ENCODE assay signal across 10 mouse cellular contexts in the genomic region with DNA sequence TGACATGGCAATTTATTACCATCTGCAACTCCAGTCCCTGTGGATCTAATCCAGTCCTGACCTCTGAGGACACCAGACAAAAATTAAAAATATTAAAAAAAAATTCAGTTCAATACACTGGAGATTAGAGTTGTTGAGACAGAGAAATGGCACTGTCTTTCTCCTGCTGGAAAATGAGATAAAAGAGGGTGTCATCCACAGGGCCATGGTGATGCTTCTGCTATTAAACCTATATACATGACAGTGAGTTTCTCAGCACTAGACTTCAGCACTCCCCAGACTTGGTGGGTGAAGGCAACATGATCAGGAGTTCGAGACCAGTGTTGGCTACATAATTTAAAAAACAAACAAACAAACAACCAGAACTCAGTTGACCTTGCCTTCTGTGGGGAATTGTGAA.
"Had no signal": no experiment of that assay in that cellular context is flagged by ENCODE, and none has a peak within 500 bp of the region (broad histone marks: within the 10 kb centered on the region; RNA-seq: fewer than 3 reads in every experiment).

No protein-coding gene starts in this region.

- H3K27ac ChIP-seq: limb, embryonic 12.5 days; lung, embryonic 15.5 days; macrophage; midbrain, embryonic 13.5 days; neural tube, embryonic 12.5 days; stomach, embryonic 15.5 days had no signal

- H3K9ac ChIP-seq: limb, embryonic 12.5 days; lung, embryonic 15.5 days; midbrain, embryonic 13.5 days; neural tube, embryonic 12.5 days; stomach, embryonic 15.5 days had no signal

- H3K36me3 ChIP-seq: lung, embryonic 15.5 days; midbrain, embryonic 13.5 days; neural tube, embryonic 12.5 days; stomach, embryonic 15.5 days had no signal

- DNase-seq: lung, postnatal 14 days; thymus, adult 2 months; thymus, postnatal 36 days had no signal

- H3K4me1 ChIP-seq: lung, embryonic 15.5 days; neural tube, embryonic 12.5 days; stomach, embryonic 15.5 days had no signal

- H3K27me3 ChIP-seq: limb, embryonic 12.5 days; lung, embryonic 15.5 days; midbrain, embryonic 13.5 days; neural tube, embryonic 12.5 days; stomach, embryonic 15.5 days had no signal

- H3K4me3 ChIP-seq: limb, embryonic 12.5 days; lung, embryonic 15.5 days; midbrain, embryonic 13.5 days; neural tube, embryonic 12.5 days; stomach, embryonic 15.5 days had no signal

- H3K9me3 ChIP-seq: limb, embryonic 12.5 days; lung, embryonic 15.5 days; midbrain, embryonic 13.5 days; neural tube, embryonic 12.5 days; stomach, embryonic 15.5 days had no signal

- ATAC-seq: intestine, postnatal 0 days; midbrain, embryonic 13.5 days had no signal

- H3K4me2 ChIP-seq: limb, embryonic 12.5 days; lung, embryonic 15.5 days; midbrain, embryonic 13.5 days; neural tube, embryonic 12.5 days; stomach, embryonic 15.5 days had no signal
